Mouse (Mus musculus): ENCODE data around the gene Nlk.

- TF ChIP-seq TCF12 (IDR thresholded peaks at IDR 0.05; ENCODE audit: low read depth, low read length), result no peak
- TF ChIP-seq ZKSCAN1 (IDR thresholded peaks at IDR 0.05; ENCODE audit: borderline replicate concordance, low read depth, low read length), result no peak
- TF ChIP-seq CTCF (conservative IDR thresholded peaks at IDR 0.05 in 1 of 2, IDR thresholded peaks at IDR 0.05 in 1 of 2; ENCODE audit: low read depth in 2 of 2, low read length in 2 of 2), result no peak
Measured at GRCm38 (mm10) chr11:78535376-78536079, 161.6 kb downstream of the Nlk start.
